Mouse (Mus musculus) ES-E14 (cell line): Measurements from ENCODE around the gene Med27.

ENCODE experiments used
- CHD2 ChIP-seq: IDR thresholded peaks from 2 replicates; pipeline ENCODE4 v1.6.1; 2014; ENCODE audit warnings: mild to moderate bottlenecking, low read depth, low read length, inconsistent platforms
- HCFC1 ChIP-seq: IDR thresholded peaks from 2 replicates; pipeline ENCODE4 v1.6.1; 2012; ENCODE audit warnings: low read length, inconsistent platforms, borderline replicate concordance; ENCODE audit not compliant: insufficient read depth
- MAFK ChIP-seq: IDR thresholded peaks from 2 replicates; pipeline ENCODE4 v1.6.1; 2014; ENCODE audit warnings: mild to moderate bottlenecking, low read depth, low read length, inconsistent platforms; ENCODE audit not compliant: insufficient read depth
- ZC3H11A ChIP-seq: IDR thresholded peaks from 2 replicates; pipeline ENCODE4 v1.6.1; 2012; ENCODE audit warnings: low read depth, mild to moderate bottlenecking, inconsistent platforms, low read length, borderline replicate concordance
- ZNF384 ChIP-seq: IDR thresholded peaks from 2 replicates; pipeline ENCODE4 v1.6.1; 2012; ENCODE audit warnings: low read depth, low read length, inconsistent platforms

DNA sequence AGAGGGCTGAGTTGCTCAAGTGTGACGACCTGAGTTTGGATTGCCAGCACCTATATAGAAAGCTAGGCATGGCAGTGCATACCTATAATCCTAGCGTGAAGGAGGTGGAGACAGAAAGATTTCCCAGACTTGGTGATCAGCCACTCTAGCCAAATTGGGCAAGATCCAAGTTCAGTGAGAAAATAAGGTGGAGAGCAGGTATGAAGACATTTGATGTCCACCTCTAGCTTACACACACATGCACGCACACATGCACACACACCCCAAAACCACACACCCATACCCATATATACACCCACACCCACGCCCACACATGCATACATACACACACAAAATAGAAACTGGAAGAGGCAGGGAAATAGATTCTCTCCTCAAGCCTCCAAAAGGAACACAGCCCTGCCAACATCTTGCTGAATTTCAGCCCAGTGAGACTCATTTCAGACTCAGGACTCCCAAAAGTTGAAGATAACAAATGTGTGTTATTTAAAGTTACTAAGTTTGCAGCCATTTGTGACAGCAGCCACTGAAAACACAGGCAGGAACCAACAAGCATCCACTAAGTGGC, 28.6 kb upstream of the Med27 start:
- TF ChIP-seq ZC3H11A (no peak), HCFC1 (no peak), MAFK (no peak), ZNF384 (no peak), CHD2 (no peak)
